Mouse (Mus musculus): ENCODE measurements around the gene Htatip2. TPM values are rescaled to one million over a fixed set of nuclear protein-coding genes. Genes with fewer than 3 reads are reported as not detected.

Htatip2 gene
- polyA plus RNA-seq, 1 experiment from 2014 or later: 24.8 TPM

GRCm38 (mm10) chr7:49804638-49805165, 45.8 kb downstream of the Htatip2 start:
- no peak for ATAC-seq (ENCODE audit: insufficient read depth, low FRiP score)
- WGBS: 60% methylated on average over 5 of the region's 5 CpGs
- Histone ChIP-seq H3K9me3 (replicated peaks; ENCODE audit: control insufficient read depth, low read length) (no peaks in the 10 kb centered on the region), H3K27ac (ENCODE audit: low read length) (no peak overlapping the region), H3K4me2 (ENCODE audit: low read depth, low read length) (no peak overlapping the region), H3K36me3 (ENCODE audit: control insufficient read depth, insufficient read depth, low read length) (0 out of 2 replicates have a peak, but pooled peaks cover 3% of the 10 kb centered on the region), H3K27me3 (ENCODE audit: control insufficient read depth, insufficient read depth, low read length) (no peaks in the 10 kb centered on the region), H3K4me3 (replicated peaks; ENCODE audit: low read length) (no peak overlapping the region), H3K9ac (ENCODE audit: low read length) (no peak overlapping the region), H3K4me1 (ENCODE audit: control insufficient read depth, insufficient read depth, low read length) (no peaks in the 10 kb centered on the region)

- no peak overlapping the region for H3K9ac ChIP-seq (ENCODE audit: low read length)
- H3K4me3 ChIP-seq (replicated peaks; ENCODE audit: low read length): no peak overlapping the region
- no peaks in the 10 kb centered on the region for H3K27me3 ChIP-seq (ENCODE audit: control insufficient read depth, insufficient read depth, low read length)
- H3K4me2 ChIP-seq (ENCODE audit: low read depth, low read length): no peak overlapping the region
- 46% methylated on average over 3 of the region's 3 CpGs for WGBS
- H3K27ac ChIP-seq (ENCODE audit: low read length): no peak overlapping the region
- no peaks in the 10 kb centered on the region for H3K4me1 ChIP-seq (ENCODE audit: control insufficient read depth, insufficient read depth, low read length)
- no peaks in the 10 kb centered on the region for H3K9me3 ChIP-seq (replicated peaks; ENCODE audit: control insufficient read depth, low read length)
- 0 out of 2 replicates have a peak, but pooled peaks cover 3% of the 10 kb centered on the region for H3K36me3 ChIP-seq (ENCODE audit: control insufficient read depth, insufficient read depth, low read length)
- ATAC-seq (ENCODE audit: insufficient read depth, low FRiP score): no peak
Measured at GRCm38 (mm10) chr7:49805618-49806017, 46.7 kb downstream of the Htatip2 start.

DNA sequence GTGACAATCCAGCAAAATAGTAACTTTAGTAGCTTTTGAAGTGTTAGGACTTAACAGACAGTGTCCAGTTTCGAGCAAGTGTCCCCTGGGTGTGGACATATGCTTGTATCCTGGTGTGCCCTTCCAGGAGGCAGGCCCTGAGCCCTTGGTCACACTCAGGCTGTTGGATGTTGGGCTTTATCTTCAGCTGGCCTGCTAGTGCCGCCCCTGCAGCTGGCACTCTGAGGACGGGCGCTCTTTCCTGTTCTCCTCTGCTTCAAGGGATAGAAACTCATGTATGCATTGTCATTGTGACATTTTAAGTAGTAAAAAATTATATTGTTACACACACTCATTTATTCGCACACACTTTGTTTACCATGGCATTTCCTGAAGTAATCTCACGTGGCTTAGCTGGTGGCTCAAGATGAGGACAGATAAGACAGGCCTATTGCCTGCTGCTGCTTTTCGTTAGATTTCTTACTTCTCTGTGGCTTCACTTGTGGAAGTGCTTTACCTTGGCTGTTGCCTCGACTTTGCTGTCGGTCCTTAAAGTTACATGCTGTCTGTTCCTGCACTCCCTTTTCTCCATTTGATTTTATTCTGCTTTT, 48.3 kb downstream of the Htatip2 start:
- no peaks in the 10 kb centered on the region for H3K9me3 ChIP-seq (replicated peaks; ENCODE audit: control insufficient read depth, low read length)
- no peaks in the 10 kb centered on the region for H3K4me1 ChIP-seq (ENCODE audit: control insufficient read depth, insufficient read depth, low read length)
- no peak overlapping the region for H3K4me2 ChIP-seq (ENCODE audit: low read depth, low read length)
- H3K27ac ChIP-seq (ENCODE audit: low read length): no peak overlapping the region
- no peak overlapping the region for H3K9ac ChIP-seq (ENCODE audit: low read length)
- no peaks in the 10 kb centered on the region for H3K27me3 ChIP-seq (ENCODE audit: control insufficient read depth, insufficient read depth, low read length)
- no peak for ATAC-seq (ENCODE audit: insufficient read depth, low FRiP score)
- 76% methylated on average over 9 of the region's 9 CpGs for WGBS
- no peak overlapping the region for H3K4me3 ChIP-seq (replicated peaks; ENCODE audit: low read length)
- H3K36me3 ChIP-seq (ENCODE audit: control insufficient read depth, insufficient read depth, low read length): no peaks in the 10 kb centered on the region

DNA sequence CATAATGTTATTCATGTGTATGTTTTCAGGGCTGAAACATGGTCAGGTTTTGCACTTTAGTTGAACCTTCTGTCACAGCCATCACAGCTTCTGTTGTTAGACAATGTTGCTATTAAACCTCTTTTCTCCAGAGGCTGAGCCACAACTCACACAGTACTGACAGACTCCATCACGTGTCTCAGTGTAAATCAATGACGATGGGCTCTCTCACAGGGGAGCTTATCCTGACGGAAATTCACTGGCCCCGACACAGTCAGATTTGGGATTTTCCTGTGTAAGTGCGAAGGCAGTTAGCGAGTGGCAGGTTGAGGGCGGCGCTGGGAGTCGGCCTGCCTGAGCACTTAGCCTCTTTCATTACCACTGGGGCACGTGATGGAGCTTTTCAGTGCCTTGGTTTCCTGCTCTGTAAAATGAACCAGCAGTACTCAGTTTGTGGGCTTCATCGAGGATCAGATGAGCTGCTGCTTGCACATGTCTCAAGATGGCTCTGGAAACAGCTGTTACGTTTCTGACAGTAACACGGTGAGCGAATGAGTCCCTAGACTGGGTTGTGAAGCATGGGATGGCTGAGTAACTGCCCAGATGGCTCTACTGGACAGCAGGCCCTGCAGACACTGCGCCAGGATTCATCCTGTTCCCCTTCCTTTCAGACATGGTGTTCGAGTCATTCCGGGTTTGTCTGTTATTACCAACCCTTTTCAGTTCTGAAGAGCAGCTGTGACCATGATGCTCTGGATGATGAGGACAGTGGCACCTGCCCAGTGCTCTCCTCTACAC, 49.1 kb downstream of the Htatip2 start:
- no peak for ATAC-seq (ENCODE audit: insufficient read depth, low FRiP score)
- no peaks in the 10 kb centered on the region for H3K27me3 ChIP-seq (ENCODE audit: control insufficient read depth, insufficient read depth, low read length)
- H3K4me2 ChIP-seq (ENCODE audit: low read depth, low read length): no peak overlapping the region
- no peak overlapping the region for H3K9ac ChIP-seq (ENCODE audit: low read length)
- H3K9me3 ChIP-seq (replicated peaks; ENCODE audit: control insufficient read depth, low read length): no peaks in the 10 kb centered on the region
- WGBS: 89% methylated on average over 17 of the region's 17 CpGs
- no peaks in the 10 kb centered on the region for H3K4me1 ChIP-seq (ENCODE audit: control insufficient read depth, insufficient read depth, low read length)
- no peak overlapping the region for H3K27ac ChIP-seq (ENCODE audit: low read length)
- H3K4me3 ChIP-seq (replicated peaks; ENCODE audit: low read length): no peak overlapping the region
- no peaks in the 10 kb centered on the region for H3K36me3 ChIP-seq (ENCODE audit: control insufficient read depth, insufficient read depth, low read length)

DNA sequence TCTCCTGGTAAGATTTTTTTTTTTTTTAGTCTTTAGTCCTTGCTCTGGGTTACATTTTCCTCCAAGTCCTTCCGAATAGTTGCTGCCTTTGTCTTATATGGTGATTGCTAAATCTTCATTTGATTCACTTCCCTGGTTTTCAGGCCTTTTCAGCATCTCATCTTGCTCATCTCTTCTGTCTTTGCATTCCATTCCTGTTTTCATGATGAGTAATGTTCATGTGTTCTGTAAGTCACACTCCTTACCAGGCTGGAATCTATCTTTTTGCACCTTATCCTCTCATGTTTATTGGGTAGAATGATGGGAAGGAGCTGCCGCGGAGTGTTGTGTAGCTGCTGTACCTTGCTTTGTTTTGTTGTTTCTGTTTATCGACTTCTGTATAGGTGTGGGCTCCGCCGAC, 50.2 kb downstream of the Htatip2 start:
- Histone ChIP-seq H3K36me3 (ENCODE audit: control insufficient read depth, insufficient read depth, low read length) (no peaks in the 10 kb centered on the region), H3K27ac (ENCODE audit: low read length) (no peak overlapping the region), H3K9me3 (replicated peaks; ENCODE audit: control insufficient read depth, low read length) (no peaks in the 10 kb centered on the region), H3K4me3 (replicated peaks; ENCODE audit: low read length) (no peak overlapping the region), H3K9ac (ENCODE audit: low read length) (no peak overlapping the region), H3K4me1 (ENCODE audit: control insufficient read depth, insufficient read depth, low read length) (no peaks in the 10 kb centered on the region), H3K27me3 (ENCODE audit: control insufficient read depth, insufficient read depth, low read length) (no peaks in the 10 kb centered on the region), H3K4me2 (ENCODE audit: low read depth, low read length) (no peak overlapping the region)
- no peak for ATAC-seq (ENCODE audit: insufficient read depth, low FRiP score)
- WGBS: 85% methylated on average over 6 of the region's 6 CpGs

- H3K4me1 ChIP-seq (ENCODE audit: control insufficient read depth, insufficient read depth, low read length): no peaks in the 10 kb centered on the region
- H3K36me3 ChIP-seq (ENCODE audit: control insufficient read depth, insufficient read depth, low read length): no peaks in the 10 kb centered on the region
- no peak for ATAC-seq (ENCODE audit: insufficient read depth, low FRiP score)
- H3K9ac ChIP-seq (ENCODE audit: low read length): no peak overlapping the region
- WGBS: 65% methylated on average over 3 of the region's 3 CpGs
- no peak overlapping the region for H3K4me2 ChIP-seq (ENCODE audit: low read depth, low read length)
- no peaks in the 10 kb centered on the region for H3K9me3 ChIP-seq (replicated peaks; ENCODE audit: control insufficient read depth, low read length)
- H3K27me3 ChIP-seq (ENCODE audit: control insufficient read depth, insufficient read depth, low read length): no peaks in the 10 kb centered on the region
- H3K4me3 ChIP-seq (replicated peaks; ENCODE audit: low read length): no peak overlapping the region
- no peak overlapping the region for H3K27ac ChIP-seq (ENCODE audit: low read length)
Measured at GRCm38 (mm10) chr7:49809562-49809961, 50.6 kb downstream of the Htatip2 start.

- no peaks in the 10 kb centered on the region for H3K4me1 ChIP-seq (ENCODE audit: control insufficient read depth, insufficient read depth, low read length)
- H3K27me3 ChIP-seq (ENCODE audit: control insufficient read depth, insufficient read depth, low read length): no peaks in the 10 kb centered on the region
- 51% methylated on average over 4 of the region's 4 CpGs for WGBS
- H3K27ac ChIP-seq (ENCODE audit: low read length): no peak overlapping the region
- ATAC-seq (ENCODE audit: insufficient read depth, low FRiP score): no peak
- no peaks in the 10 kb centered on the region for H3K36me3 ChIP-seq (ENCODE audit: control insufficient read depth, insufficient read depth, low read length)
- no peaks in the 10 kb centered on the region for H3K9me3 ChIP-seq (replicated peaks; ENCODE audit: control insufficient read depth, low read length)
- H3K4me2 ChIP-seq (ENCODE audit: low read depth, low read length): no peak overlapping the region
- no peak overlapping the region for H3K9ac ChIP-seq (ENCODE audit: low read length)
- no peak overlapping the region for H3K4me3 ChIP-seq (replicated peaks; ENCODE audit: low read length)
Measured at GRCm38 (mm10) chr7:49811346-49811745, 52.4 kb downstream of the Htatip2 start.

- Histone ChIP-seq H3K36me3 (ENCODE audit: control insufficient read depth, insufficient read depth, low read length) (no peaks in the 10 kb centered on the region; the same call in 1 of the 2 replicates), H3K4me1 (ENCODE audit: control insufficient read depth, insufficient read depth, low read length) (no peaks in the 10 kb centered on the region), H3K27ac (ENCODE audit: low read length) (no peak overlapping the region), H3K4me2 (ENCODE audit: low read depth, low read length) (no peak overlapping the region), H3K27me3 (ENCODE audit: control insufficient read depth, insufficient read depth, low read length) (no peaks in the 10 kb centered on the region), H3K9ac (ENCODE audit: low read length) (no peak overlapping the region), H3K9me3 (replicated peaks; ENCODE audit: control insufficient read depth, low read length) (no peaks in the 10 kb centered on the region), H3K4me3 (replicated peaks; ENCODE audit: low read length) (no peak overlapping the region)
- ATAC-seq (ENCODE audit: insufficient read depth, low FRiP score): no peak
- 65% methylated on average over 4 of the region's 4 CpGs for WGBS
Measured at GRCm38 (mm10) chr7:49819393-49819792, 60.5 kb downstream of the Htatip2 start.

- no peaks in the 10 kb centered on the region for H3K4me1 ChIP-seq (ENCODE audit: control insufficient read depth, insufficient read depth, low read length)
- H3K36me3 ChIP-seq (ENCODE audit: control insufficient read depth, insufficient read depth, low read length): no peaks in the 10 kb centered on the region; the same call in 1 of the 2 replicates
- 51% methylated on average over 1 of the region's 1 CpGs for WGBS
Measured at GRCm38 (mm10) chr7:49821370-49821769, 62.5 kb downstream of the Htatip2 start.

More at GRCm38 (mm10) chr7:49821370-49821769, 62.5 kb downstream of the Htatip2 start:
- no peak for ATAC-seq (ENCODE audit: insufficient read depth, low FRiP score)
- Histone ChIP-seq H3K9me3 (replicated peaks; ENCODE audit: control insufficient read depth, low read length) (no peaks in the 10 kb centered on the region), H3K4me2 (ENCODE audit: low read depth, low read length) (no peak overlapping the region), H3K9ac (ENCODE audit: low read length) (no peak overlapping the region), H3K27me3 (ENCODE audit: control insufficient read depth, insufficient read depth, low read length) (no peaks in the 10 kb centered on the region), H3K27ac (ENCODE audit: low read length) (no peak overlapping the region), H3K4me3 (replicated peaks; ENCODE audit: low read length) (no peak overlapping the region)

All from stomach, embryonic 16.5 days (tissue).